Mouse (Mus musculus) G1E (cell line): ENCODE measurements around the gene Tmpo.

ENCODE experiments used
- CTCF ChIP-seq: IDR thresholded peaks from 2 replicates; pipeline ENCODE4 v1.5.1; 2012; ENCODE audit warnings: low read depth, low read length, inconsistent platforms, mixed read lengths
- GATA1 ChIP-seq: IDR thresholded peaks from 2 replicates; pipeline ENCODE4 v1.6.1; 2012; ENCODE audit warnings: borderline replicate concordance, low read length, inconsistent platforms, mixed read lengths
- GATA2 ChIP-seq: IDR thresholded peaks from 2 replicates; pipeline ENCODE4 v1.6.1; 2012; ENCODE audit warnings: low read depth, low read length, inconsistent platforms, borderline replicate concordance
- POLR2AphosphoS5 ChIP-seq: IDR thresholded peaks from 2 replicates; pipeline ENCODE4 v1.6.1; 2012; ENCODE audit warnings: low read depth, low read length, inconsistent platforms; ENCODE audit not compliant: insufficient replicate concordance
- TAL1 ChIP-seq: conservative IDR thresholded peaks from 2 replicates; pipeline ENCODE4 v1.6.1; 2012; ENCODE audit warnings: low read depth, low read length, inconsistent platforms, mixed read lengths

- TF ChIP-seq CTCF: no peak
- no peak for TF ChIP-seq POLR2AphosphoS5
- no peak for TF ChIP-seq GATA1
- no peak for TF ChIP-seq TAL1
- no peak for TF ChIP-seq GATA2
Measured at GRCm38 (mm10) chr10:91229518-91229961, 48.4 kb upstream of the Tmpo start.
